Mouse (Mus musculus): ENCODE results near the gene Chd1l. TPM values are rescaled to one million over a fixed set of nuclear protein-coding genes. Genes with fewer than 3 reads are reported as not detected.

The Chd1l gene
- polyA plus RNA-seq, 1 experiment from 2014 or later, result 4.9 TPM

Other genes starting within 250 kb of the Chd1l start
- not detected in 2 replicates for gene Olfr1402, start 188.2 kb downstream of the Chd1l start, polyA plus RNA-seq (2015; fragmentation: Nextera tagmentation; extraction: Ambion mirVana)
- gene Fmo5, start 18.6 kb upstream of the Chd1l start, polyA plus RNA-seq (2015; fragmentation: Nextera tagmentation; extraction: Ambion mirVana), result 0.73 and 0.89 TPM in 2 replicates
- 12.4 and 12.6 TPM in 2 replicates for gene Prkab2, start 48.0 kb upstream of the Chd1l start, polyA plus RNA-seq (2015; fragmentation: Nextera tagmentation; extraction: Ambion mirVana)
- not detected in 2 replicates for gene Gm17651, start 64.5 kb upstream of the Chd1l start, polyA plus RNA-seq (2015; fragmentation: Nextera tagmentation; extraction: Ambion mirVana)

All from midbrain, embryonic 15.5 days (tissue).